Mouse (Mus musculus) B cell, adult 2 months (primary cell): ENCODE measurements around the gene Mup16.
"Not testable (repeated sequence)": the region's sequence is repeated elsewhere in the genome, so short reads cannot be mapped to it uniquely, and the experiment has no call there.

ENCODE experiments used
- DNase-seq, 2 experiments: peaks; one replicate each; pipeline ENCODE4 v3.0.0; 2022

The Mup16 gene

DNA sequence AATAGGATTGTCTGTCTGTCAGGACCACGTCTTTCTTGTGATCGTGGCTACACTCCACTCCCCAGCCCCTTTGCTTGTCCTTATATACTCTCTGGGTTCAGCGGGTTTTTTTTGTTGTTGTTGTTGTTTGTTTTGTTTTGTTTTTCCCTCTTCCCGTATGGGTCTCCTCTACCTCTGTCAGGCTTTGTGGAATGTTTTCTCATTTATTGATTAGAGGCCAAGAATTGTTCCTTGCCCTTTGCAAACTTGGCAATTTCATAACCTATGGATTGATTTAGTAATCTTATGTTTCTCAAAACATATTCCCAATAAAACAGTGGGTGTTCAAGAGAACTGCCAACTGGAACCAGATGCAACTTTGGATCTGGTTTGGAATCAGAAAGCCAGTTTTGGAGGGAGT, at the start of gene Mup16:
Gene Mup16 (minus strand): TSS at position 101 of the 400 bp plus-strand sequence.
- not testable (repeated sequence) for DNase-seq

DNA sequence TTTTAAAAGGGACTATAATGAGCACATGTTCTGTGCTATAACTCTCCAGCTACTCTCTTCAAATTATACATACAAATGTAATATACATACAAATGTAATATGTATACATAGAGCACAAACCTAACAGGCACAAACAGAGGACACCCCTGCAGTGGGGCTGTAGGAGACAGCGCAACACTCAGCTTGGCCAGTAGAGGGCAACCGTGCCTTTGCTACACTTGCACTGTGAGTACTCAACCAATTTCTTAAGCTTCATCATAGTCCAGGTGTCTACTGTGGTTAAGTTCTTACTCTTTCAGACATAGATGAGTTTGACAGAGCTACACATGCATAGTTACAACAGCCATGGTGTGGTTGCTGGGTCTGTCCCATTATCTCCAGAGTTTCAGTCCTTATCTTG, 36.6 kb upstream of the Mup16 start:
- not testable (repeated sequence) for DNase-seq
